ENCODE assay signal across 8 mouse cellular contexts in the genomic region with DNA sequence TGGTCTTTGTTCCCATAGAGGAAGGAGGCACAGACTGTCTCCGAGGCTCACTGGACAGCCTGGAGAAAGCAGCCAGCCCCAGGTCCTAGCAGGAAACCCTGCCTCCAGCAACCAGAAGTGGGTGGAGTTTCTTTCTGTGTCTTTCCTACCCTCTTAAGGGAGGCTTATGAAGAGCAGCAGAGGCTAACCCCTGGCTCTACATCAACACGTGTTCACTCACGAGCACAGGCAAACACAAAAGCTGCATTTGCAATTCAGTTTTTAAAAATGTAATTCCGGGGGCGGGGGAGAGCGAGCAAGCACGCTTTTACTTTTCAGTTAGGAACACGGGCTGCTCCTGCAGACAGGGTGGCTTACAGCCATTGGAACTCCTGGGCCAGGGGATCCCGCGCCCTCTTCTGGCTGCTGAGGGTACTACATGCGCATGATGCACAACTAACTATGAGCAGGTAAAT. TPM values are rescaled to one million over a fixed set of nuclear protein-coding genes. Genes with fewer than 3 reads are reported as not detected.
DNase-seq lines count a peak whose midpoint lies in the region; ATAC-seq and TF ChIP-seq lines count a peak whose summit lies in the region.

No protein-coding gene starts in this region.

- peak; percentile 83 for DNase-seq in T-cell, adult 2 months (ENCODE audit: low spot score)
- peak; percentile 91 for DNase-seq in gastrocnemius, adult 2 months
- DNase-seq in left cerebral cortex, adult 18-20 months (ENCODE audit: low spot score in 2 of 2), result peak; percentile 86 to 90
- peak; percentile 86 to 92 for DNase-seq in lung, postnatal 4 days
- peak; percentile 92 to 94 for DNase-seq in right cerebral cortex, adult 2 months (ENCODE audit: low spot score in 2 of 2)
- peak; percentile 68 for DNase-seq in urinary bladder, postnatal 10 days (ENCODE audit: low spot score)

- H3K9me3 ChIP-seq in hindbrain, embryonic 16.5 days (ENCODE audit: control insufficient read depth, low read length), result no peaks in the 10 kb centered on the region

- peak; percentile 78 for TF ChIP-seq CTCF in cortical plate, adult 2 months (IDR thresholded peaks at IDR 0.05; ENCODE audit: extremely low read depth, insufficient read depth, low read length)
- TF ChIP-seq CTCF in gastrocnemius, adult 2 months (IDR thresholded peaks at IDR 0.05), result peak; percentile 100; the same call in 1 of the 2 replicates

- H3K27ac ChIP-seq in cortical plate, adult 2 months (ENCODE audit: insufficient read depth, low read length), result no peak overlapping the region; the same call in 1 of the 2 replicates
- peak overlapping the region; percentile 56 for H3K27ac ChIP-seq in gastrocnemius, adult 2 months
- H3K27ac ChIP-seq in hindbrain, embryonic 16.5 days (ENCODE audit: low read depth, low read length), result no peak overlapping the region

- no peak overlapping the region; the same call in 1 of the 2 replicates for H3K4me3 ChIP-seq in cortical plate, adult 2 months (ENCODE audit: insufficient read depth, low read length)
- peak overlapping the region; percentile 66 for H3K4me3 ChIP-seq in gastrocnemius, adult 2 months
- H3K4me3 ChIP-seq in hindbrain, embryonic 16.5 days (ENCODE audit: low read length), result peak overlapping the region; percentile 27

- H3K4me2 ChIP-seq in hindbrain, embryonic 16.5 days (ENCODE audit: low read length), result peak overlapping the region; percentile 48

- no peaks in the 10 kb centered on the region for H3K27me3 ChIP-seq in hindbrain, embryonic 16.5 days (replicated peaks; ENCODE audit: control insufficient read depth, insufficient read depth, low read length)

- TF ChIP-seq POLR2A in cortical plate, adult 2 months (IDR thresholded peaks at IDR 0.05; ENCODE audit: extremely low read depth, insufficient read depth, low read length), result 0 out of 2 replicates have a peak, but pooled peaks have one; percentile 33

- no peak for ATAC-seq in hindbrain, embryonic 16.5 days

- intact Hi-C loops in gastrocnemius, adult 2 months (cut with DNase I), result loop anchor here (1.0 kb wide), 1 partner anchor 19 kb away; no protein-coding TSS in a partner anchor

- H3K4me1 ChIP-seq in cortical plate, adult 2 months (ENCODE audit: control insufficient read depth, insufficient read depth, low read length), result no peaks in the 10 kb centered on the region
- peaks cover 4% of the 10 kb centered on the region; the same call in 1 of the 2 replicates for H3K4me1 ChIP-seq in hindbrain, embryonic 16.5 days (ENCODE audit: control insufficient read depth, insufficient read depth, low read depth, low read length)

- 1% methylated on average over 11 of the region's 11 CpGs for WGBS in hindbrain, embryonic 16.5 days

- H3K36me3 ChIP-seq in hindbrain, embryonic 16.5 days (ENCODE audit: control insufficient read depth, insufficient read depth, low read length), result no peaks in the 10 kb centered on the region

- H3K9ac ChIP-seq in hindbrain, embryonic 16.5 days (ENCODE audit: low read depth, low read length), result 0 out of 2 replicates have a peak overlapping the region, but pooled peaks have one; percentile 7

RNA-seq across cellular contexts. Expression of gene St6galnac6, which starts 3.1 kb away (rescaled TPM):
- 101 and 110 TPM in 2 replicates for polyA plus RNA-seq in cortical plate, adult 2 months (2012; rRNA removed)
- total RNA-seq in gastrocnemius, adult 2 months (2021), result 10 to 100 TPM; 46.8 to 56.5 TPM
- polyA plus RNA-seq in hindbrain, embryonic 16.5 days (2015; fragmentation: Nextera tagmentation; extraction: Ambion mirVana), result 29.5 and 35.4 TPM in 2 replicates
- 100 to 1,000 TPM; 113 to 130 TPM for total RNA-seq in left cerebral cortex, adult 18-20 months (2021)

RNA-seq across cellular contexts. Expression of gene St6galnac4, which starts 15.7 kb away (rescaled TPM):
- polyA plus RNA-seq in cortical plate, adult 2 months (2012; rRNA removed), result 34.8 and 36.6 TPM in 2 replicates
- total RNA-seq in gastrocnemius, adult 2 months (2021), result 10 to 100 TPM in 1 of 2 experiments, 1 to 10 TPM in 1; 8.7 to 21.6 TPM
- 49.6 and 54.3 TPM in 2 replicates for polyA plus RNA-seq in hindbrain, embryonic 16.5 days (2015; fragmentation: Nextera tagmentation; extraction: Ambion mirVana)
- total RNA-seq in left cerebral cortex, adult 18-20 months (2021), result 10 to 100 TPM; 40.6 TPM

RNA-seq across cellular contexts. Expression of gene Ak1, which starts 18.9 kb away (rescaled TPM):
- 118 and 127 TPM in 2 replicates for polyA plus RNA-seq in cortical plate, adult 2 months (2012; rRNA removed)
- total RNA-seq in gastrocnemius, adult 2 months (2021), result 1,000 to 10,000 TPM; 1,555 to 1,869 TPM
- 111 and 117 TPM in 2 replicates for polyA plus RNA-seq in hindbrain, embryonic 16.5 days (2015; fragmentation: Nextera tagmentation; extraction: Ambion mirVana)
- total RNA-seq in left cerebral cortex, adult 18-20 months (2021), result 100 to 1,000 TPM; 151 to 160 TPM

RNA-seq across cellular contexts. Expression of gene 9430097D07Rik, which starts 27.1 kb away (rescaled TPM):
- polyA plus RNA-seq in cortical plate, adult 2 months (2012; rRNA removed), result 1.0 TPM in 2 replicates
- total RNA-seq in gastrocnemius, adult 2 months (2021), result not detected
- polyA plus RNA-seq in hindbrain, embryonic 16.5 days (2015; fragmentation: Nextera tagmentation; extraction: Ambion mirVana), result 0.72 and 1.6 TPM in 2 replicates
- total RNA-seq in left cerebral cortex, adult 18-20 months (2021), result under 1 TPM; 0.79 to 0.82 TPM

RNA-seq across cellular contexts. Expression of gene Pip5kl1, which starts 28.0 kb away (rescaled TPM):
- 31.3 and 37.6 TPM in 2 replicates for polyA plus RNA-seq in cortical plate, adult 2 months (2012; rRNA removed)
- total RNA-seq in gastrocnemius, adult 2 months (2021), result not detected
- 16.9 and 20.4 TPM in 2 replicates for polyA plus RNA-seq in hindbrain, embryonic 16.5 days (2015; fragmentation: Nextera tagmentation; extraction: Ambion mirVana)
- 10 to 100 TPM in 1 of 2 experiments, 1 to 10 TPM in 1; 8.6 to 10.3 TPM for total RNA-seq in left cerebral cortex, adult 18-20 months (2021)

Comparison
In these comparisons a context has a peak if more than half of its experiments do, and no peak if none do; other contexts are left out.
1. RNA of gene Ak1, which starts 18.9 kb away (total RNA-seq): 1,555 to 1,869 TPM in gastrocnemius, adult 2 months; 151 to 160 TPM in left cerebral cortex, adult 18-20 months; every median in the first group is over 4 times any median in the second.
2. Peak in every context shown above with its lines, with median percentiles within 50 percentile points of each other: DNase-seq.